Mouse (Mus musculus) lung, embryonic 16.5 days (tissue): ENCODE measurements at regions not wholly inside any gene's neighbourhood (a gene's known extent, or its start where the extent isn't known, plus 50 kb on each side); places are given as distances from the start of the nearest gene placed in this dataset.

Experiments used
- ATAC-seq: fragments of 200-750 bp; cut with Nextera tagmentation; 2 replicates; pipeline ENCODE4 v1.8.0; 2017; ENCODE audit warnings: low read depth, mild to moderate bottlenecking, moderate library complexity
- H3K27ac ChIP-seq: fragments of 300-500 bp; sonication (generic); 2 replicates; pipeline ENCODE4 v1.5.1; 2014; ENCODE audit warnings: mild to moderate bottlenecking, control low read depth, low read length
- H3K27me3 ChIP-seq: fragments of 300-500 bp; sonication (generic); 2 replicates; pipeline ENCODE4 v1.6.1; 2014; ENCODE audit warnings: low read depth, low read length, mixed read lengths; ENCODE audit not compliant: control insufficient read depth, insufficient read depth
- H3K36me3 ChIP-seq: fragments of 300-500 bp; sonication (generic); 2 replicates; pipeline ENCODE4 v1.6.1; 2014; ENCODE audit warnings: low read length; ENCODE audit not compliant: control insufficient read depth, insufficient read depth
- H3K4me1 ChIP-seq: fragments of 300-500 bp; sonication (generic); replicated peaks from 2 replicates; pipeline ENCODE4 v1.6.1; 2014; ENCODE audit warnings: low read length, mixed read lengths; ENCODE audit not compliant: control insufficient read depth, insufficient read depth
- H3K4me2 ChIP-seq: fragments of 300-500 bp; sonication (generic); 2 replicates; pipeline ENCODE4 v1.6.1; 2014; ENCODE audit warnings: low read depth, low read length, control low read depth
- H3K4me3 ChIP-seq: fragments of 300-500 bp; sonication (generic); 2 replicates; pipeline ENCODE4 v1.5.1; 2014; ENCODE audit warnings: mild to moderate bottlenecking, low read length, control low read depth
- H3K9ac ChIP-seq: fragments of 300-500 bp; sonication (generic); 2 replicates; pipeline ENCODE4 v1.6.1; 2014; ENCODE audit warnings: low read length, control low read depth
- H3K9me3 ChIP-seq: fragments of 300-500 bp; sonication (generic); 2 replicates; pipeline ENCODE4 v1.6.1; 2016; ENCODE audit warnings: low read length; ENCODE audit not compliant: control insufficient read depth
- WGBS: fragments of 180-500 bp; shearing (Covaris S2); extraction: QIAGEN DNeasy Blood & Tissue Kit; methylation state at CpG from one replicate; pipeline ENCODE4 v1.1.7; 2014; 5-methylcytosine and 5-hydroxymethylcytosine counted together

DNA sequence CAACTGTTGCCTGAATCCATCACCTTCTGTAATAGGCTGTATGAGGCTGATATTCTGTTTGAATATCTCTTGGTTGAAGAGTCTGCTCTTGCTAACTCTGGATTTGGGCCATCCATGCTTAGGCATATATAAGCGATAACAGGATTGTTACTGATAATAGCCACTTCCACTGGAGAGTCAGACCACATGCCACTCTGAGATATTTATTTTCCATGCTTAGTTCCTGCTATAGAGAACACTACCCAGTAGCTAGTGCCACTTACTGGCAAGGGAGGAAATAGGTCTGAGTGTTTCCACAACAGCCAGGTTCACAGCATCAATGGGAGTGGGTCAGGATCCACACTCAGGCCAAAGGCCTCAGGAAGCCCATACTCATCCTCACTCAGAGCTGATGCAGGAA, 53.6 kb upstream of the Rack1 start:
- Histone ChIP-seq H3K4me2 (no peak overlapping the region), H3K9me3 (no peaks in the 10 kb centered on the region), H3K4me3 (no peak overlapping the region), H3K36me3 (no peaks in the 10 kb centered on the region), H3K4me1 (no peaks in the 10 kb centered on the region), H3K27ac (no peak overlapping the region), H3K27me3 (no peaks in the 10 kb centered on the region), H3K9ac (no peak overlapping the region)
- 85% methylated on average over 1 of the region's 1 CpGs for WGBS
- ATAC-seq: peak; percentile 62

DNA sequence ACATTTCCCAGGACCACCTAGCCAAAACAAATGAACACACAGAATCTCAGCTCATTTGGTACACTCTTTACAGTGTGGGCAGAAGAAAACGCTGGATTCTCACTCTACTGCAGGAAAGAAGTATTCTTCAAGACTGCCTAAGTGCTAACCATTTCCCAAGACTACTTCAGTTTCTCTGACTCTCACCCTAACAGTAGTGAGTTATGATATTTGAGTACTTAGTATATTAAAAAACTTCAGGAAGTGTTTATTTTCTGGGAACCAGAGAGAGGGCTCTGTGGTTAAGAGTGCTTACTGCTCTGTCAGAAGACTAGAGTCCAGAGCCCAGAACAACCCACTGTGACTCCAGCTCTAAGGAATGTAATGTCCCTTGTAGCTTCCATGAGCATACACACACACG, 52.1 kb upstream of the Rack1 start:
- H3K27me3 ChIP-seq: no peaks in the 10 kb centered on the region
- H3K4me2 ChIP-seq: no peak overlapping the region
- no peak overlapping the region for H3K9ac ChIP-seq
- no peaks in the 10 kb centered on the region for H3K4me1 ChIP-seq
- H3K4me3 ChIP-seq: no peak overlapping the region
- no peaks in the 10 kb centered on the region for H3K36me3 ChIP-seq
- no peaks in the 10 kb centered on the region for H3K9me3 ChIP-seq
- WGBS: 38% methylated on average over 2 of the region's 2 CpGs
- 0 out of 2 replicates have a peak, but pooled peaks have one; percentile 34 for ATAC-seq
- H3K27ac ChIP-seq: no peak overlapping the region
